Mouse (Mus musculus) olfactory bulb, adult 2 months (tissue): ENCODE data around the gene Pde2a.

Experiments
- CTCF ChIP-seq: fragments of 200-500 bp; IDR thresholded peaks from 2 replicates; pipeline ENCODE4 v1.5.1; 2012; ENCODE audit warnings: low read depth, mild to moderate bottlenecking, low read length, moderate library complexity; ENCODE audit not compliant: insufficient read depth
- POLR2A ChIP-seq: fragments of 200-500 bp; IDR thresholded peaks from 2 replicates; pipeline ENCODE4 v1.6.1; 2012; ENCODE audit warnings: mild to moderate bottlenecking, low read depth, low read length, moderate library complexity; ENCODE audit not compliant: insufficient read depth

- TF ChIP-seq CTCF, result no peak
- no peak for TF ChIP-seq POLR2A
Observed at GRCm38 (mm10) chr7:101384931-101385330, 36.6 kb upstream of the Pde2a start.
